Mouse (Mus musculus) telencephalon, adult 2 months (tissue): ENCODE data around the gene Gstt2.

ENCODE experiments used
- DNase-seq: peaks from one replicate; pipeline ENCODE4 v3.0.0-alpha.2; 2011; ENCODE audit warnings: low read depth, low spot score

Gstt2 gene

GRCm38 (mm10) chr10:75837248-75837759 lies at the start of gene Gstt2:
Gene Gstt2 (minus strand): TSS chr10:75837424.
- peak; percentile 94 for DNase-seq

GRCm38 (mm10) chr10:75884742-75885141 lies 47.5 kb upstream of the Gstt2 start:
- DNase-seq, result no peak

GRCm38 (mm10) chr10:75883232-75883552 lies 46.0 kb upstream of the Gstt2 start:
- DNase-seq, result peak; percentile 76

GRCm38 (mm10) chr10:75882433-75883231 lies 45.4 kb upstream of the Gstt2 start:
- DNase-seq, result no peak

- DNase-seq, result no peak
These were observed 44.6 kb upstream of the Gstt2 start for GRCm38 (mm10) chr10:75881578-75882432.

- DNase-seq, result no peak
These were observed 43.8 kb upstream of the Gstt2 start for GRCm38 (mm10) chr10:75880771-75881577.

- no peak for DNase-seq
These were observed 43.1 kb upstream of the Gstt2 start for GRCm38 (mm10) chr10:75880351-75880750.

- DNase-seq, result no peak
These were observed 41.6 kb upstream of the Gstt2 start for GRCm38 (mm10) chr10:75878836-75879235.

- DNase-seq, result no peak
These were observed 36.4 kb upstream of the Gstt2 start for GRCm38 (mm10) chr10:75873543-75874170.

GRCm38 (mm10) chr10:75872915-75873542 lies 35.8 kb upstream of the Gstt2 start:
- DNase-seq, result peak; percentile 80

- DNase-seq, result no peak
These were observed 35.0 kb upstream of the Gstt2 start for GRCm38 (mm10) chr10:75872025-75872914.

- no peak for DNase-seq
These were observed 24.4 kb upstream of the Gstt2 start for GRCm38 (mm10) chr10:75861587-75861986.

GRCm38 (mm10) chr10:75860746-75861145 lies 23.5 kb upstream of the Gstt2 start:
- DNase-seq, result no peak

- DNase-seq, result peak; percentile 82
These were observed 22.7 kb upstream of the Gstt2 start, which contains the start of gene Mif for GRCm38 (mm10) chr10:75859786-75860470. Gene Mif (minus strand): TSS chr10:75860240.

GRCm38 (mm10) chr10:75859107-75859746 lies 22.0 kb upstream of the Gstt2 start:
- DNase-seq, result no peak

- DNase-seq, result no peak
These were observed 20.4 kb upstream of the Gstt2 start for GRCm38 (mm10) chr10:75857598-75857997.

GRCm38 (mm10) chr10:75856976-75857375 lies 19.8 kb upstream of the Gstt2 start:
- DNase-seq, result no peak

GRCm38 (mm10) chr10:75856155-75856907 lies 19.1 kb upstream of the Gstt2 start:
- DNase-seq, result no peak
